Mouse (Mus musculus) forebrain, embryonic 15.5 days (tissue): ENCODE results near the gene Ehbp1l1. TPM values are rescaled to one million over a fixed set of nuclear protein-coding genes. Genes with fewer than 3 reads are reported as not detected.
A peak's percentile ranks its signal among the peaks of the same experiment; 100 is the strongest.

Experiments used
- ATAC-seq: fragments of 200-750 bp; cut with Nextera tagmentation; replicated peaks from 2 replicates; pipeline ENCODE4 v1.8.0; 2017; ENCODE audit warnings: mild to moderate bottlenecking, moderate TSS enrichment, moderate library complexity
- H3K27ac ChIP-seq: fragments of 300-500 bp; sonication (generic); replicated peaks from 2 replicates; pipeline ENCODE4 v1.5.1; 2015; ENCODE audit warnings: mild to moderate bottlenecking, inconsistent platforms
- H3K27me3 ChIP-seq: fragments of 300-500 bp; sonication (generic); 2 replicates; pipeline ENCODE4 v1.6.1; 2015; ENCODE audit warnings: inconsistent platforms
- H3K36me3 ChIP-seq: fragments of 300-500 bp; sonication (generic); 2 replicates; pipeline ENCODE4 v1.6.1; 2015; ENCODE audit warnings: mild to moderate bottlenecking, inconsistent platforms
- H3K4me1 ChIP-seq: fragments of 300-500 bp; sonication (generic); 2 replicates; pipeline ENCODE4 v1.6.1; 2015; ENCODE audit warnings: inconsistent platforms
- H3K4me2 ChIP-seq: fragments of 300-500 bp; sonication (generic); replicated peaks from 2 replicates; pipeline ENCODE4 v1.6.1; 2015; ENCODE audit warnings: mild to moderate bottlenecking, inconsistent platforms
- H3K4me3 ChIP-seq: fragments of 300-500 bp; sonication (generic); 2 replicates; pipeline ENCODE4 v1.5.1; 2015; ENCODE audit warnings: mild to moderate bottlenecking, inconsistent platforms
- H3K9ac ChIP-seq: fragments of 300-500 bp; sonication (generic); replicated peaks from 2 replicates; pipeline ENCODE4 v1.6.1; 2015; ENCODE audit warnings: mild to moderate bottlenecking, inconsistent platforms
- H3K9me3 ChIP-seq: fragments of 300-500 bp; sonication (generic); 2 replicates; pipeline ENCODE4 v1.6.1; 2016; ENCODE audit warnings: inconsistent platforms
- WGBS: fragments of 180-500 bp; shearing (Covaris S2); methylation state at CpG from one replicate; pipeline ENCODE4 v1.1.7; 2015; ENCODE audit warnings: mixed read lengths; 5-methylcytosine and 5-hydroxymethylcytosine counted together
- polyA plus RNA-seq: library from polyadenylated mRNA; unstranded; fragments of >200 nt; fragmentation: Nextera tagmentation; extraction: Ambion mirVana; gene quantifications from 2 replicates; pipeline ENCODE4 v1.2.1, GENCODE M21; 2015

Gene Ehbp1l1
- polyA plus RNA-seq, 1 experiment from 2014 or later, result 13.3 TPM

DNA sequence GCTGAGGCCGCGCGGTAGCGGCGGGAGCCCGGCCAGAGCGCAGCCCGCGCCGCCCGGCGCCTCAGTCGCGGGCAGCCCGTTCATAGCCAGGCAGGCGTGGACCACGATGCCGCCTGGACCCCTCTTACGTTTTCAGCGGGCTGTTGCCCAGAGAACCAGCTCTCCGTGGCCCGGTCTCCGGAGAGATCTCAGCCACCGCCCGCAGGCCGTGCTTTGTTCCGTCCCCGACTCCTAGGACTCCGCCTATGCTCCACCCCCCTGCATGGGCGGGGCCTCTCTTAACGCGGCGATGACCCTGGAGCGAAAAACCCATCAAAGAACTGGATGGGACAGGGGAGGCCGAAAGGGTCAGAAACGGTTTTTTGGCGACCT lies 3.3 kb upstream of the Ehbp1l1 start, which contains the start of gene Fam89b:
Fam89b (minus strand) TSS at position 210 of the 372 bp plus-strand sequence.
- Histone ChIP-seq H3K36me3 (peaks cover 10% of the 10 kb centered on the region), H3K4me3 (peak within 1 kb of the TSS; percentile 96), H3K27ac (peak within 1 kb of the TSS; percentile 96), H3K4me1 (peaks cover 66% of the 10 kb centered on the region), H3K9me3 (no peaks in the 10 kb centered on the region), H3K9ac (peak within 1 kb of the TSS; percentile 99), H3K27me3 (no peaks in the 10 kb centered on the region), H3K4me2 (peak within 1 kb of the TSS; percentile 99)
- 0% methylated on average over 37 of the region's 37 CpGs for WGBS
- peak; percentile 77 for ATAC-seq

DNA sequence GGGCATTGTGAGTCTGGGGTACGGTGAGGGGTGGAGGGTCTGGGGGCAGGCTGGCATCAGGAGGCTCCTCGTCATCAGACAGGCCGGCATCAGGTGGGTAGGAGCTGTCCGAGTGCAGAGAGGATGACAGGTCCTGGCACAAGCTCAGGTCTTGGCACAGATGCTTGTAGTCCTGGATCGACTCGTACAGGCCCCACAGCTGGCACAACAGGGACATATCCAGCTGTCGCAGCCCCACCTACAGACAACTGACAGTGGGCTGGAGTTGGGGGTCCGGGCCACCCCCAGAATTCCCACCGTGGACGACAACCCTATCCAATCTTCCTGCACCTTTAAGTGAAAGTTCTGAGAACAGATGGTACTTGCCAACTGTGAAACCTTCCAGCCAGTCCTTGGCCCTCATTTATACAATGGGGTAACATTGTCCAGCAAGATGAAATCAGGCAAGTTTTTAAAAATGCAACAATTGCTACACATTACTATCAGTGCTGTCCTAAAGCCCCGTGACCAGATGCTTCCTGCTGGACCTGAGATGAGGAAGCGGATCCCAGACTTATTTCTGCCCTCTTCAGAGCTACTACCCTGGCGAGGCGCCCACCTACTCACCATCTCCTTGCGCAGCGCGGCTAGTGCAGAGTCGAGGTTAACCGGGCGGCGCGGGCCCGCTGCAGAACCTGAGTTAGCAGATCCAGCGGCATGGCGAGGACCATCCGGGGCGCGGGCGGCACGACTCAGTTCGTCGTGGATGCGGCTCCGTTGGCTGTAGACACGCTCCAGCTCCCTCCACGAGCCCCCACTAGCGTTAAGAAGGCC lies 2.7 kb upstream of the Ehbp1l1 start:
- H3K4me3 ChIP-seq, result peak overlapping the region; percentile 96
- H3K4me2 ChIP-seq, result peak overlapping the region; percentile 99
- ATAC-seq, result peak; percentile 44
- peak overlapping the region; percentile 99 for H3K9ac ChIP-seq
- H3K4me1 ChIP-seq, result peaks cover 68% of the 10 kb centered on the region
- no peaks in the 10 kb centered on the region for H3K27me3 ChIP-seq
- peaks cover 13% of the 10 kb centered on the region for H3K36me3 ChIP-seq
- 5% methylated on average over 37 of the region's 37 CpGs for WGBS
- H3K27ac ChIP-seq, result peak overlapping the region; percentile 96
- H3K9me3 ChIP-seq, result no peaks in the 10 kb centered on the region

- ATAC-seq, result no peak
- peak overlapping the region; percentile 99 for H3K4me2 ChIP-seq
- peaks cover 68% of the 10 kb centered on the region for H3K4me1 ChIP-seq
- no peaks in the 10 kb centered on the region for H3K9me3 ChIP-seq
- no peaks in the 10 kb centered on the region for H3K27me3 ChIP-seq
- H3K27ac ChIP-seq, result peak overlapping the region; percentile 96
- WGBS, result 5% methylated on average over 14 of the region's 14 CpGs
- peaks cover 22% of the 10 kb centered on the region for H3K36me3 ChIP-seq
- H3K9ac ChIP-seq, result peak overlapping the region; percentile 99
- peak overlapping the region; percentile 96 for H3K4me3 ChIP-seq
Measured at GRCm38 (mm10) chr19:5727701-5728100, 1.6 kb upstream of the Ehbp1l1 start.

DNA sequence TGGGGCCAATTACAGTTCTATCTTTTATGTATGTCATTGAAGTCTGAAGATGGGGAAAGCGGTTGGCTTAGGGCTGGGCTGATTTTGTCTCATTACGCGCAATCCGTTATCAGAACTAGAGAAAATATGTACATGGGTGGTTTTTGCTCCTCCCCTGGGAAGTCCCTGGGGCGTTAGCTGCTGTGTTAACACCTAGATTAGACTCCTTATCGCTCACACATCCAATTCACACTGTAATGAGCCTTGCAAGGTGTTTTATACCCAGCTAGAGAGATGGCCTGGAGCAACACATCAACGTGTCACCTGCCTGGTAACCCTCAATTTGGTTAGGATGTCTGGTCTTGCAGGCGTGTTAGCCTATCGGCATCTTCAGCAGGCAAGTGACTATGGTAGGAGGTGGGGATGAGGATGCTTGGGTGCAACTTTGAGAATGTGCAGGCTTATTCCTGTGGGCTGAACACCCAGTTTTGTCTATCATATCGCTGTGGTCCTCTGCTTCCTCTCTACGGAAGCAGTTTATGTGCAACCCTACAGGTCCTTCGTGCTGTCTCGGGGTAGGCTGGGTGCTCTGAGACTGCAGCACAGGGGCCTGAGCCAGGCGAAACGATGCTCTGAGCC lies 953 bp upstream of the Ehbp1l1 start:
- peaks cover 28% of the 10 kb centered on the region for H3K36me3 ChIP-seq
- no peaks in the 10 kb centered on the region for H3K9me3 ChIP-seq
- WGBS, result 84% methylated on average over 15 of the region's 15 CpGs
- H3K4me3 ChIP-seq, result peak overlapping the region; percentile 96
- no peak overlapping the region; the same call in 1 of the 2 replicates for H3K27ac ChIP-seq
- no peaks in the 10 kb centered on the region for H3K27me3 ChIP-seq
- peaks cover 66% of the 10 kb centered on the region for H3K4me1 ChIP-seq
- peak overlapping the region; percentile 99 for H3K4me2 ChIP-seq
- H3K9ac ChIP-seq, result peak overlapping the region; percentile 99
- no peak for ATAC-seq

DNA sequence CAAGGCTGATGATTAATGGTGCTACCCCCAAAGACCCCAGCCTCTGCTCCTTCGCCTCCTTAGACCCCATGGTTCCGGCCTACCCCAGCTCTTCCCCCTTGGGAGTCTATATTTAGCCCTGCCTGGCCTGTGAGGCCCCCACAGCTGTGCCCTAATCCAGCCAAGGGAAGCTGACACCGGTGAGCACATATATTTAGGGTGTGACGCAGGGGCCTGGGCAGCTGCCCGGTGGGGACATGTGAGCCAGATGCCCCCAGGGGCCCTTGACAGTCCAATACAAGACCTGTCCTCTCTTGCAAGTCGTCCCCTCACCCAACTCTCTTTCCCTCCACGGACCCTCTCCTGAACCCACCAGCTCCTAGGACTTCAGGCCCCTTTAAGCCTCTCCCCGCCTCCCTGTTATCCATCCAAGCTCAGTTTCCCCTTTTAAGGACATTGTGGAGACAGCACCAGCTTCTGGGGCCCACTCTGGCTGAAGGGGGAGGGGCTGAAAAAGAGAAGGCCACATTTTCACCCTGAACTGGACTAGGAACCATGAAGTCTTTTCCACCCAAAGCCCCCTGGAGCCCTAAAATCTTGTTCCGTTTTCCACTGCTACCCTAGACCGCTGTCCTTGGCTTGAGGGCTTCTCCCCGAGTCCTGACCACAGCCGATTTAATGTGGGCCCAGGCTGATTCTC lies 949 bp downstream of the Ehbp1l1 start:
- H3K9ac ChIP-seq, result peak overlapping the region; percentile 54
- no peak overlapping the region for H3K27ac ChIP-seq
- H3K9me3 ChIP-seq, result no peaks in the 10 kb centered on the region
- H3K36me3 ChIP-seq, result peaks cover 46% of the 10 kb centered on the region
- peak overlapping the region; percentile 99 for H3K4me2 ChIP-seq
- H3K27me3 ChIP-seq, result no peaks in the 10 kb centered on the region
- no peak for ATAC-seq
- peaks cover 51% of the 10 kb centered on the region for H3K4me1 ChIP-seq
- 84% methylated on average over 12 of the region's 12 CpGs for WGBS
- 0 out of 2 replicates have a peak overlapping the region, but pooled peaks have one; percentile 96 for H3K4me3 ChIP-seq

- Histone ChIP-seq H3K4me3 (no peak overlapping the region), H3K4me2 (no peak overlapping the region), H3K27me3 (no peaks in the 10 kb centered on the region), H3K9ac (no peak overlapping the region), H3K9me3 (no peaks in the 10 kb centered on the region), H3K36me3 (peaks cover 53% of the 10 kb centered on the region), H3K4me1 (peaks cover 45% of the 10 kb centered on the region), H3K27ac (no peak overlapping the region)
- no peak for ATAC-seq
- WGBS, result 86% methylated on average over 7 of the region's 7 CpGs
Measured at GRCm38 (mm10) chr19:5724549-5724941, 1.6 kb downstream of the Ehbp1l1 start.

- no peak overlapping the region for H3K9ac ChIP-seq
- no peak overlapping the region for H3K4me2 ChIP-seq
Measured at GRCm38 (mm10) chr19:5723934-5724548, 2.1 kb downstream of the Ehbp1l1 start.

DNA sequence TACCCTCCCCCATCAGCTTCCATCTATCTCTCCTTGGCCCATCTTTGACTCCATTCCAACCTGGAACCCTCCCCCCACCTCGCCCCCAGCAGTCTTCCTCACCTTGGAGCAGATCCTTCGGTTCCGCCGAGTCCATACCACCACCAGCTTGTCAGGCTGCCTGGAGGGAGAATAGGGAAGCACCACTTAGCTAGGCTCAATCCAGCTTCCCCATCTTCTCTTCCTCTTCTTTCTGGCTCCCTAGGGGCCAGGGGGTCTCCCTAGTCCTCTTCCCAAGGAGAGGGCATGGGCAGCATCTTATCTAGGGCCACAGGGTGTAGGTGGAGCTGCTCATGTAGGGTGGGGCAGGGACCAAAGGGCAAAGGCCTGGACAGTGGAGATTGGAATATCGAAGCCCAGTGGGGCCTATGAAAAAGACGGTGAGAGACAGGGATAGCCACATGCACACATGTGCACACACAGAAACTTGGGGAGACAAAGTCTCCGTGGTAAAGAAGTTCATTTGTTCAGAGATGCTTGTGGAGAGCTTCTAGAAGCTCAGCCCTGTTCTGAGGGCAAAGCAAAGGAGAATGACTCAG lies 3.2 kb downstream of the Ehbp1l1 start:
- Histone ChIP-seq H3K4me2 (no peak overlapping the region), H3K9ac (no peak overlapping the region), H3K27me3 (no peaks in the 10 kb centered on the region), H3K9me3 (no peaks in the 10 kb centered on the region), H3K4me1 (peaks cover 36% of the 10 kb centered on the region), H3K36me3 (peaks cover 67% of the 10 kb centered on the region), H3K4me3 (no peak overlapping the region), H3K27ac (no peak overlapping the region)
- WGBS, result 92% methylated on average over 7 of the region's 7 CpGs
- no peak for ATAC-seq

More at GRCm38 (mm10) chr19:5723934-5724548, 2.1 kb downstream of the Ehbp1l1 start:
- WGBS, result 79% methylated on average over 4 of the region's 4 CpGs
- ATAC-seq, result no peak
- Histone ChIP-seq H3K4me1 (peaks cover 45% of the 10 kb centered on the region), H3K9me3 (no peaks in the 10 kb centered on the region), H3K27ac (no peak overlapping the region), H3K27me3 (no peaks in the 10 kb centered on the region), H3K4me3 (no peak overlapping the region), H3K36me3 (peaks cover 58% of the 10 kb centered on the region)

- WGBS, result 93% methylated on average over 6 of the region's 6 CpGs
- Histone ChIP-seq H3K4me2 (no peak overlapping the region), H3K27me3 (no peaks in the 10 kb centered on the region), H3K9me3 (no peaks in the 10 kb centered on the region), H3K9ac (no peak overlapping the region), H3K36me3 (peaks cover 77% of the 10 kb centered on the region), H3K27ac (no peak overlapping the region), H3K4me1 (peaks cover 29% of the 10 kb centered on the region), H3K4me3 (no peak overlapping the region)
- no peak for ATAC-seq
Measured at GRCm38 (mm10) chr19:5721233-5721632, 4.9 kb downstream of the Ehbp1l1 start.

GRCm38 (mm10) chr19:5716955-5717354 lies 9.2 kb downstream of the Ehbp1l1 start:
- Histone ChIP-seq H3K27me3 (no peaks in the 10 kb centered on the region), H3K9ac (no peak overlapping the region), H3K4me3 (no peak overlapping the region), H3K9me3 (no peaks in the 10 kb centered on the region), H3K36me3 (peaks cover 63% of the 10 kb centered on the region), H3K4me2 (no peak overlapping the region), H3K27ac (peak overlapping the region; percentile 27; the same call in 1 of the 2 replicates), H3K4me1 (peaks cover 19% of the 10 kb centered on the region)
- 60% methylated on average over 10 of the region's 10 CpGs for WGBS
- ATAC-seq, result no peak
